Mouse (Mus musculus) frontal cortex, postnatal 25 days (tissue): ENCODE measurements around the gene Hdac7.

Source experiments
- DNase-seq, 2 experiments: peaks; one replicate each; pipeline ENCODE4 v3.0.0; 2022; ENCODE audit warnings: low spot score in 2 of 2

The Hdac7 gene

DNA sequence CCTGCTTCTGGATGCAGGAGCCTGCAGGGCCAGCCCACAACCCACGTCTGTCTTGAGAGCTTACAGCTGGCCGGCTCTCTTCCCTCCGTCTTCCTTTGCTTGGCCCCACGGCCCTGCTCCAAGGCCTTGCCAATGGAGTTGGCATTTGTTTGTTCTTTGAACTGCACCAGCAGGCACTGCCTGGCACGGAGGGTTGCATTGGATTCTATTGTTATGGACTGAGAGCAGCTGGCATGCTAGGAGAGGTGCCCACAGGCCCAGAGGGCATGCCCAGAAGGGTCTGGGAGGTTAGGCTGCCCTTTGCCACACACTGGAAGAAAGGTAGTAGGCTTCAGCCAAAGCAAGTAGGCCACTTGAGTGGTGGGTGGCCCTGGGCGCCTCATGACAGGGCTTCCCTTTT, 55.5 kb downstream of the Hdac7 start:
- DNase-seq, result no peak

DNA sequence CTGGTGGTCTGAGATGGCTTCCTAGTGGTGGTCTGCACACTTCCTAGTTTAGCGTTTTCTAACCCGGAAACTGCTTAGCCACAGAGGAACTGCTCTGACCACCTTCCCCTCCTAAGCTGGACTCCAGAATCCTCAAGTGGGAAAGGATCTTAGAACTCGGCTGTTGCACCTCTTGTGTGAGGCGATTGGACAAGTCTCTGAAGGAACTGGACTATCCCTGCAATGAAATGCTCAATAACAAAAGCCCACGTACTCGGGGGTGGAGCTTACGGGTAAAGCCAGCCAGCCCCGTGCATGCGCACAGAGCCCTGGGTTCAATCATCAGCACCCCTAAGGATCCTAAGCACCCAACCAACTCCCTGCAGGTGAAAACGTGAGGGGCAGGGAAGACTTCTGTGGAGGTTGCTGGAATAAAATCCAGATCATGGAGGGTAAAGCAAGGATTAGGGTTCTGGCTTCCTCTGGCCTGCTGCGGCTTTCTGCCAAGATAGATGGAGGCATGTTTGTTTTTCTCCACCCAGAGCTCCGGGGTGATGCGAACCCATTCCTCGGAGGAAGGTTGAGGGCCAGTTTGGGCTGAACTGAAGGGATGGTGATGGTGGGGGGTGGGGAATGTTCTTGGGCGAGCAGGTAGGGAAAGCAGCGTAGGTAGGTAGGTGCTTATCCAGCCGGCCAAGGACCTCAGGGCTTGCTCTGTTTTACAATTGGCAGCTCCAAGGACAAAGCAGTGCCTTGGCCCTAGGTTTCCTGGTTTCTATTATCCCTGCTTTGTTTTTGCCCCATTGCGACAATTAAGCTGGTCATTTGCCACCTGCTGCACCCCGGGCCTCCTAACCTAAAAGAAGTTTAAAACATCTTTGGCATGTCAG, 56.3 kb downstream of the Hdac7 start:
- no peak for DNase-seq

DNA sequence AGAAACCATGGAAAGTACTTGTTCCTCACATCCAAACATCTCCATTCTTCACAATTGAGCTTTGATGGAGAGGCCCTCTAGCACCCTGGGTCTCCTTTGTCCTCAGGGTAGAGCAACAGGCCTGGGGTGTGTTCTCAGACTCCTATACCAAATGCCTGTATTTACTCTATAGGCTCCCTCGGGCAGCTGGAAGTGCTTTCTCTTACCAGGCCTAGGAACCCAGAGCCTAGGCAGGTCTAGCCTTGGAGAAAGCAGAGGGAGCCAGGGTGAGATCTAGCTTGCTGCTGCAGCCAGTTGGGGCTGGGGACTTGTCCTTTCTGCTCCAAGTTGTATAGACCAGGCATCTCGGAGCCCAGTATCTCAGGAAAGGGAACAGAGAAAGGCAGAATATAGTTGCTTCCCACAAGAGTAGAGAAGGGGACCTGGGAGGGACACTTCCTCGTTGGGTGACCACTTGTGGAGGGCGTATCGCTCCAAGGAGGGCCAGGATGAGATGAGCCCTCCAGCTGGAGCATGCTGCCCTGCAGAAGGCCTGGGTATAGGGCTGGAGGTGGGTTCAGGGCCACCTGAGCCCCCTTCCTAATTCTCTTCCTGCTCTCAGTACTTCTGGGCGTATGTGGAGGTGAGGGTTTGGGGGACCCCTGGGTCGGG, 57.0 kb downstream of the Hdac7 start:
- no peak for DNase-seq

DNA sequence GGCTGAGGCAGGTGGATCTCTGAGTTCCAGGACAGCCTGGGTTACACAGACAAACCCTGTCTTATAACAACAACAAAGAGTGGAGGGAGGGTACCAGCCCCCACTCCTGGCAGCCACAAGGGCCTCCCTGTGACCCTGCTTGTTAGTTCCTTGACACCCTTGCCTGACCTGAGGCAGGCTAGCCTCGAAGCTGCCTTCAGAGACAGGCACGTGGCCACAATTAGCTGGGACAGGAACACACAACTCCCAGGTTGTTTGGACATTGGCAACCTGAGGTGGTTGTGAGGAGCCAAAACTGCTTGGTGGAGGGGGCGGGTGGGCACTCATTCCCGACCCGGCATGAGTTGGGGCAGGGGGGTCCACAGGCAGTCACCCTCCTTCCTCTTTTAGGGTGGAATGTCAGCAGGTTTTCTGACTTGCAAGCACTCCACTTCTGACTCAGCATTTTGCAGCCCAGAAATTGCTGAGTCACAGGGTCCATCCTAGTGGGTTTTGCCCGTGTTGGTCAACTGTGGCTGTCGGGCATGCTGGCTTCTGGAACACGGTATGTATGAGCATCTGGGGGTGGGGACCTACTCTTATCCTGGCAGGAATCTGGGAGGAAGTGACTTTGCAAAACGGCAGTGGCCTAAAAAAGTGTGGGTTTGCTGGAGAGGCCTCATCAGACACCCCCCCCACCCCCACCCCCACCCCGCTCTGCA, 57.7 kb downstream of the Hdac7 start:
- DNase-seq, result no peak

DNA sequence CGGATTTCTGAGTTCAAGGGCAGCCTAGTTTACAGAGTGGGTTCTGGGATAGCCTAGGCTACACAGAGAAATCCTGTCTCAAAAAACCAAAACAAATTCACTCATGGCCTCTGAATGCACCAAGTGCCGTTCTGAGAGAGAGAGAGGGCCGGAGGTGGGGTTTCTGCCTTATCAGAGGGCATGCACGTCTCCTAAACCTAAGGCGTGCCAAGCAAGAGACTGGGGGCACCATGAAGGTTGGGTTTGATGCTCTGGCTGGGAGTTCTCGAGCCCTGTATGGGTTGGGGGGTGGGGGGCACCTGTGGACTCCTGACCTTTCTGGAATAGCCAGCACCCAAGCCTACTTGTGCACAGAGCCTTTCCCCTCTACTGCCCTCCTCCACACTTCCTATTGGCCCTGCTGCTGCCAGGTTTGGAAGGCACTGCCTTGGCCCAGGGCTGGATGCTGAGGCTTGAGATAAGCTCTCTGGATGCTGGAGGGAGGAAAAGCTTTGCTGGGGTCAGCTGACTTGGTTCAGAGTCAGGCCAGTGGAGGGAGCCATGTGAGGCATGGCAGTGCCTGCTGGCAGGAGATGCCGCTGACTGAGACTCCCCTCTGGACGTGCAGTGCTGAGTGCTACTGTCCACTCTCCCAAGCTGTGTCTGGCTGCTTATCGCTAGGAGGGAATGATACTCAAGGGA, 58.4 kb downstream of the Hdac7 start:
- no peak for DNase-seq

DNA sequence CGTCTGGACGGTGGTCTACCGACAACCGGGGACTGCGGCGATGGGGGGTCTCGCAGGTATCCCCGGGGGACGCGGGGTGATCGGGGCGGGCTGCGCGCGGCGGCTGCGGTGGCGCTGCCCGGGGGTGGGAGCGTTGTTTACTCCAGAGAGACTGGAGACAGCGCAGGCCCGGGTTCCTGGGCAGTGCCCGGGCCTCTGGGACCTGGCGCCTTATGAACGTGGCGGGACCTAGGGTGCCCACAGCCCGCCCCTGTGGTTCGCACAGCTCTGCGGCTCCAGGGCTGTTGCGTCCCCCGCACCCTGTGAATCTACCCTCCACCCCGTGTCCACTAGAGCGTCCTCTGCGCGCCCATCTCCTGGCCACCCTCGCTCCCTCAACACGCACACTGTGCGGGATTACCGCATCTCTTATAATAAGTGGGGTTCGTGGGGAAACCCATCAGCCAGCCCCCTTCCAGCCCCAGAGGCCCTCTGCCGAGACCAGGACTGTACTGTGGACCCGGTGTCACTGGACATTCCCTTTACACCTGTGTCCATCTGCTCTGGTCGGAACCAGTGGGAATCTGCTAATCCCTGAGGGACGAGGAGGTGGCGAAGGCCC, 59.6 kb downstream of the Hdac7 start:
- DNase-seq, result no peak

DNA sequence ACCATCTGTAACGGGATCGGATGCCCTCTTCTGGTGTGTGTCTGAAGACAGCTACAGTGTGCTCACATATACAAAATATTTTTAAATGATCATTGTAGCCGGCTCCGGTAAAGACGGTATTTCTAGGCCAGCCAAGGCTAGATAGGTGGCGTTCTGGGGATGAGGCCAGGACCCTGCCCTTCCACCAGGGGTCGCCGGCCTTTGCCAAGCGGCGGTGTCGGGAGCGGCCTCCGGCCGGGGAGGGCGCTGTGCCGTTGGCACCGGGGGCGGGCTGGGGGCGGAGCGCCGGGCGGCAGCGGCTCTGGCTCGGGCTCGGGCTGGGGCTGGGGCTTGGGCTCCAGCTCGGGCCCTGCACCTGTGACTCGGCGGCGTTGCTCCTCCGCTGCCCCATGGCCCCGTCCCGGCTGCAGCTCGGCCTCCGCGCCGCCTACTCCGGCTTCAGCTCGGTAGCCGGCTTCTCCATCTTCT, 60.2 kb downstream of the Hdac7 start:
- peak; percentile 71 to 76 for DNase-seq

DNA sequence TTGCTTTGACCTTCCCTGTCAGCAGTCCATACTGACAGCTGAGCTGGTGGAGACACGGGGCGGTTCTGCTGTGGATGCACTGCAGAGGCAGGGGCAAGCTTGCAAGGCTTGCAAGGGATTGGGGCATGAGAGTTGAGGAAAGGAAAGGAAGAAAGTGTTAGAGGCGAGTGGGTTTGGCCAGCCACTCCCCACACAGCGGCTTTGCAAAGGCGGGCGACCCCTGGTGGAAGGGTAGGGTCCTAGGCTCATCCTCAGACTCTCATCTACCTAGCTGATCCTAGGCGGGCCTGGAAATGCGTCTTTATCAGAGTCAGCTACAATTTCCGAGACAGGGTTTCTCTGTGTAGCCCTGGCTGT, 61.6 kb downstream of the Hdac7 start:
- DNase-seq, result peak in 1 of 2 experiments; percentile 59

DNA sequence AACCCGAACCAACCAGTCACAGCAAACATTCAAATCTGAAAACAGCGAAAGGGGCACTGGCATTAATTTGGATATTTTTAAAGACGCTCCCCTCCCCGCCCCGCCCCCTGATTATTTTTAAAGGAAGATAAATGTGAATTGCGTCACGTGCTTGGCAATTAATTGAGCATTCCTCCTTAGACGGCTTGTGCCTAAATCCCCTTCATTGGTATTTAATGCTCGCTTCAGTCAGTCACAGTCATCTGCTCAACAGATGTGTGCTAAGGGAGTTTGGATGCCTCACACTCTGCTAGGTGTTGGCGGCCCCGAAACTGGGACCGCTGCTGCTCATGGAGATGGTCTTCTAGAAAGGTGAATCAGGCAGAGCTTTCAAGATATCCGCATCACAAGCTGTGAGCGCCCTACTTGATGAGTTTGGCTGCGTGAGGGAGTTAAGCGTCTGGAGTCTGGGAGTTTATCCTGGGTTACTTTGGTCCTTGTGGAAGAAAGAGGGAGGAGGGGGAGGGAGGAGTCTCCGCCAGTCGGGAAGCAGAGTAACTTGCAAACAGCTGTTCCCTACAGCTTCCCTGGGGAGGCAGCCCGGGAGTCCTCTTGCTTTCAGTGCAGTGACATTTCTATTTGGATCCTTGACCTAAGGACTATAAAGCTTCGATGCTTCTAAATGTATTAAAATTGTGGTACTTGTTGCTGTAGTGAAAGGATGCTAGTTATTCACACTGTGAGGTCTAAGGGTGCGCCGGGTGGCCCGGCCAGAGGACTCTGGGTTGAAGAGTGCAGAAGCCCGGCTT, 62.1 kb downstream of the Hdac7 start:
- DNase-seq, result no peak

DNA sequence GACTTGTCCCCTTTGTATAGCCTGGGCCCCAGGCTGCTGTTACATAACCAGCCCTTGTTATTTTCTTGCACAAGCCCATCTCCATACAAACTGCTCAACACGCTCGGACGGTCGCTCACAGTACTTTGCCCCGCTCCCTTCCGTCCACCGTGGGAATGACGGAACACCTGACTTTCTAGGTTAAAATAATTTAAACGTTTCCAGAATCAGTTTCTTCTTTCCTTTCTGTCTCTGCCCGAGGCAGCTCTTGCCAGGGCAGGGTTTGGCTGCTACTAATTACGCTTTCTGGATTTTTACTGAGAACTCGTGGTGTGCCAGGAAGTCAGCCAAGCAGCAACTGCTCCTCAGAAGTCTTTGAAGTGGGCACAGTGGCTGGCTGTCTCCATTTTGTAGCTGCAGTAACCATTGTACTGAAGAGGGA, 63.7 kb downstream of the Hdac7 start:
- DNase-seq, result no peak

DNA sequence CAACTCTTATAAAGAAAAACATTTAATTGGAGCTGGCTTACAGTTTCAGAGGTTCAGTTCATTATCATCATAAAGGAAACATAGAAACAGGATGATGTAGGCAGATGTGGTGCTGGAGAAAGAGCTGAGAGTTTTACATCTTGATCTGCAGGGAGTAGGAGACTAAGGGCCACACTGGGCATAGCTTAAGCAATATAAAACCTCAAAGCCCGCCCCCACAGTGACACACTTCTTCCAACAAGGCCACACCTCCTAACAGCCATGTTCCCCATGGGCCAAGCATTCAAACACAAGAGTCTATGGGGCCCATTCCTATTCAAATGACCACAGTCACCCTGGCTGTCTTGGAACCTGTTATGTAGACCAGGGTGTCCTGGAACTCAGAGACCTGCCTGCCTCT, 64.7 kb downstream of the Hdac7 start:
- no peak for DNase-seq

DNA sequence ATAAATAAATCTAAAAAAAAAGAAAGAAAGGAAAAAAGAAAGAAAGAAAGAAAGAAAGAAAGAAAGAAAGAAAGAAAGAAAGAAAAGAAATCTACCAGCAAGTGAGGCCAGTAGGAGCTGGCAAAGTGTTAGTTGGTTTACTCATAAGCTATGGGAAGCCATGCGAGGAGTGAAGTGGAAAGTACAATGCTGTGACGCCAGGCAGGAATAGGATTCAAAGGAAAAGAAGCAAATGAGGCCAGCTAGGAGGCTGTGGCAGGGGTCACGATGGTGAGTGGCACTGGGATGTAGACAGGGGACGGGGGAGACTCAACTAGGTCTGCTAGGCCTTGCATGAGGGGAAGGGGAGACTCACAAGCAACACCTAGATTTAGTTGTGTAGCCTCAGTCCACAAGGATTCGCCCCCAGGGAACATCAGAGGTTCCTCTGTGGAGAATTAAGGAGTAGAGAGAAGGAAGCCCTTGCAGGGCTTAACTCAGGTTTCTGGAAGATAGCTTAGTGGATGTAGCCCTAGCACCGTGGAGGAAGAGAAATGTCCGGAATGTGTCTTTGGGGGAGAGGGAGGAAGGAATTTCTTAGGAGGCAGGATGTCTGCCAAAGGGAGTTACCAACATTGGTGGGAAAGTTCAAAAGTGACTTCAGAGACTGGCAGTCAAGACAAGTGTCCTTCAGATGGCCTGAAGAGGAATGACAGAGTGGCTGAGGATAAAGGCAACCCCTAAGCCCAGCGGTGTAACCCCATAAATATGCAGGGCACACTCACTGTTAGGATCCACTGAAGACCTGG, 65.8 kb downstream of the Hdac7 start, which contains the start of gene Slc48a1:
Slc48a1 (plus strand) TSS at position 210 of the 788 bp plus-strand sequence.
- DNase-seq, result no peak

DNA sequence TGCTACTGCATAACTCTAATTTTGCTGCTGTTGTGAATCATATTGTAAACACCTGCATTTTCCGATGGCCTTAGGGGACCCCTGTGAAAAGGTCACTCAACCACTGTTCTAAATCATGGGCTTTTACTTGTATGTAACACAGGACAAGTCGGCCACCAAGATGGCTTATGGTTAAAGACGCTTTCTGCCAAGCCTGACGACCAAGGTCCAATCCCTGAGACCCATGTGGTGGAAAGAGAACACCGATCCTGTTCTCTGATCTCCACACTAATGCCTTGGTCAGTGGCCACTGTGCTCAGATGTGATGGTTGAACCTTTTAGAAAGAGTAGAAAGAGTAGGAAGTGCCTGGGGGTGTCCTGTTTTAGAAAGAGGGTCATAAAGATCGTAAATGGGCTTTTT, 67.4 kb downstream of the Hdac7 start:
- DNase-seq, result no peak

DNA sequence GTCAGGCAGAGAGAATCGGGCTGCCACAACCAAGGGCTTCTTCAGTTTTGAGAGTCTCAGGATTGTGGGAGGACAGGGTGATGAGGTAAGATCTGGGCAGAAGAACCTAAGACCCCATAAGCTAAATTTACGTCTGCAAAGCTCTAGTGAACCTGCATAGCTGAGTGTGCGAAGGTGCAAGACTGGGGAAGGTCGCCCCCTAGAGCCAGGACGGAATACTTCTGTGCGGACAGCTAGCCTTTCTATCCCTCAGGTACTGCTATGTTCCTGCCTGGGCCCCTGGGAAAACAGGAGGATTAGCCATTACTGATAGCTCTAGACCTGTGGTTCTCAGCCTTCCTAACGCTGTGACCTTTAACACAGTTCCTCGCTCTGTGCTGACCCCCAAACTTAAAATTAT, 67.8 kb downstream of the Hdac7 start:
- DNase-seq, result peak; percentile 62 to 65

DNA sequence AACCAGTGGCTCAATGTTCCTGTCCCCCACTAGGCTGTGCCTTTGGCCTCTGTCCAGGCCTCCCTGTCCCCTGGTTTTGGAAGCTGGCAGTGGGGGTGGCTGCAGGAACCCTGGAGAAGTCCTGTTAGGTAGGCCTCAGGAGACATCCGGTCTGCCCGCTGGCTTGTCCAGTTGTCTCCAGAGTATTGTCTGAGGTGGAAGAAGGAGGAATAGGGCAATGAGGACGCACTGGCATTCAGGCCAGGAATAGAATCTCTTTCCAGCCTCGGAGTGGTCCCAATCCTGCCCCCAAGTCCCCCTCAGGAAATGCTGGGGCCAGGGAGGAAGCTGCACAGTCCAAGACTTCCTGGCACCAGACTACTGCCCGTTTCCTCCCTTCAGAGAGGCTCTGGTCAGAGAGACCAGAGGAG, 70.3 kb downstream of the Hdac7 start:
- no peak for DNase-seq

DNA sequence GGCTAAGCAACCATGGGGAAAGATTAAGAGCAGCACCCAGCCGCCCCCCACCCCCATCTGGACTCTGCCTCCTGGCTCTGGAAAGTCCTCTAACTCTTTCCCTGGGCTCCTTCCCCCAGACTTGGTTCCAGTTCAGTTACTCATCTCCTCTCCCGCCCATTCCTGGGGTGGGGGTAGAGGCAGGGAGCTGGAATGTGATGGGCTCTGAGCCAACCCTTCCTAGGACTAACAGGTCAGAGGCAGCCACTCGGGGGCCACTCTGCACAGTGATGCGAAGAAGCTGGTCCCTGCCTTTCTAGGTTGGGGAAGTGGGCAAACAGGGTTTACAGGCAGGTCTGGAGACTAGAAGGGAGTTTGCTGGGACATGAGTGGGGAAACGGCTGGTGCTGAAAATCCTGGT, 71.2 kb downstream of the Hdac7 start:
- DNase-seq, result no peak

DNA sequence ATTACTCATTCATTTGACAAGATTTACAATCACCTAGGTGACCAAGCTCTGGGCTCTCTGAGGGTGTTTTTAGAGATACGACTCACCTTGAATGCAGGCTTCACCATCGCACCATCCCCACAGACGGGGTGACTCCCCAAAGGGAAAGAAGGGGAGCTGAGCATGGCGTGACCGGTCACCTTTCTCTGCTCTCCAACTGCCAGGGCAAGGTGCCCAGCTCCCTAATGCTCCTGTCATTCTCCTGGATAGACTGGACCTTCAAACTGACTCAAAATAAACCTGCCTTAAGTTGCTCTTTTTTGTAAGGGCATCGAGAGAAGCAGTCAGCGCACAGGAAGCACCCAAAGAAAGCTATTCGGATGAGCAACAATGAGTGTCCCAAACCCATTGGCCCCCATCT, 74.0 kb downstream of the Hdac7 start:
- no peak for DNase-seq

DNA sequence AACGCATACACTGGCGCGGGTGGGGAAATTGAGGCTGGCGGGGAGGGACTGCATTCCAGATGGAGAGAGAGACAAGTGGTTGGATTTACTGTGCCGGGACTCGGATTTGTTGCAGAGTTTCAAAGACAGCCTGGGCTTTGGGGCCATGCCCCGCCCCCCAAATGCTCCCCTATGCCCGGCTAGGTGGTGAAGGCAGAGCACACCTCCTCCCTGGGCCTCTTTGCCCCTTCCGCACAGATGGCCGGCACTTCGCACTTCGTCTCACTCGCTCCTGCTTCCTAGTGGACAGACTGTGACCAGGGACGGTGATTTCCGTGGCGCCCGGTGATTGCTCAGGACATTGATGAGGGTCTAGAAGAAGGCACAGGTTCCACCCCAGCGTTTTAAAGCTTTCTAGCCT, 76.1 kb downstream of the Hdac7 start:
- no peak for DNase-seq

DNA sequence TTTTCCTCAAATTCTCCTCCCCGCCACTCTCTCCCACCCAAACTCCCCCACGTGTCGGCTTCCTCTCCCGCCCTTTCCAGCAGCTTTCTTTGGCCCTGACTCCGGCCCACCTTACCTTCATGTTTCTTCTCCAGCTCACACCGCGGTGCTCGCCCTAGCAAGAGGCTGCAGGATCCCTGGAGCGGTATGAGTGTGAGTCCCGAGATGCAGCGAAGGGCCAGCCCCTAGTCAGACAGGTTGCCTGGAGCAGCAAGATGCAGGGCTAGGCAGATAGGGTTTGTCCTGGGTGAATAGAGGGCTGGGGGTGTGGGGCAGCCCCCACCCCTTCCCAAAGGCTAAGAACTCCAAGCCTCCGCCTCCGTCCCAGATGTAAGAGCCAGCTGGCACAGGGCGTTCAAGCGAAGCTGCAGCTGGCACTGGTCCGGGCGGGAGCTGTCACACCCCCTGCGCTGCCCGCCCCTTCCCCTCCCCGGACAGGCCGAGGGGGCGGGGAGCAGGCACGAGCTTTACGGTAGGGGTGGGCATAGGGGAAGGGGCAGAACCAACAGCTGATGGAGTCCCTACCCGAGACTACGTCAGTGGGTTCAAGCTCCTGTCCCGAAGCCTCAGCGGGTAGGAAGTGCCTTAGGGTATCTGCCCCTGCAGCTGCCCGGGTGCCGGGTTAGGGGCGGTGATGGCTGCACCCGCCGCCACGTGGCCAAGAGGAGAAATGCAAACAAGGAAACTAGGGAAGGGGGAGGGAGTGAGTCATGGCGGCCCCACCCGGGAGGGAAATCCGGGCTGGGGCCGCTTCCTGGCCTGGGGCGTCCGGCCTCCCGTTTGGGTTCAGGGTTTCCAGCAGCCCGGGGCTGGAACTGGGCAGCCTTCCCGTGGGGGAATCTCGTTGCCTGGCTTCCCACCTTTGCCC, 76.8 kb downstream of the Hdac7 start, which contains the start of gene Rapgef3:
Rapgef3 (minus strand) TSS at position 693 of the 907 bp plus-strand sequence.
- peak in 1 of 2 experiments; percentile 68 for DNase-seq
